Mouse (Mus musculus): ENCODE measurements around the gene Hip1r.
A peak's percentile ranks its signal among the peaks of the same experiment; 100 is the strongest.

The Hip1r gene

GRCm38 (mm10) chr5:124017941-124018340, 44.5 kb downstream of the Hip1r start:
- no peak for DNase-seq (ENCODE audit: low read depth)

DNA sequence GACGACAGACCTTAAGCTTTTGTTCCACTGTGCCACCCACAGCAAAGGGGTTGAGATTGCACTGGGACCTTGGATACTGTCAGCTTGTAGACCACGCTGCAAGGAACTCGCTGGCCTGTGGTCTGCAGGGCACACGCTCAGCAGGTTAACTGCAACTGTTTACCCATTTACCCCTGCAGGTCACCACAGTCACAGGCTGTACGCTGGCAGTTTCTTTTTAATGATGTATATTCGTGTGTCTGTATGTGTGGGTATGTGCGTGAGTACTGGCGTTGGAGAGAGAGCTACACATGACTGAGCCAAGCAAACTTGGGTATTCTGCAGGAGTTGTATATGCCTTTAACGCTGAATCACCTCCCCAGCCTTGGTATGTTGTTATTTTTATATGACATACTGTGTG, 45.2 kb downstream of the Hip1r start:
- no peak for DNase-seq (ENCODE audit: low read depth)

- DNase-seq (ENCODE audit: low read depth): peak; percentile 79
These were observed 46.2 kb downstream of the Hip1r start for GRCm38 (mm10) chr5:124019348-124020216.

DNA sequence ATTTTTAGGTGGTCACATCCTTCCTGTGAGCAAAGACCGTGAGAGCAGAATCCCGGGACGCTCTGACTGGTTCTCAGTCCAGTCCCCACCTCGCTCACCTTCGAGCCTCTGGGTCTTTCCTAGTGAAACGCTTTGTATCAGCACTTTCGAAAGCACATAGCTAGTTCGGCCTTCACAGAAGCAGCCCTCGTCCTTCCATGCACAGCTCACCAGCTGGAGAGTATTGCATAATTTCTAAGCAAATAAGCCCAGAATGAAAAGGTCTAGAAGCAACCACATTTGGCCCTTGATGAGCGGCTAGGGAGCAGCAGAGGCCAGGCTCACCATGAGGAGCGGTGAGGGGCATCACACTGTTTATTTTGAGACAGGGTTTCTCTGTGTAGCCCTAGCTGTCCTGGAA, 47.7 kb downstream of the Hip1r start:
- no peak for DNase-seq (ENCODE audit: low read depth)

DNA sequence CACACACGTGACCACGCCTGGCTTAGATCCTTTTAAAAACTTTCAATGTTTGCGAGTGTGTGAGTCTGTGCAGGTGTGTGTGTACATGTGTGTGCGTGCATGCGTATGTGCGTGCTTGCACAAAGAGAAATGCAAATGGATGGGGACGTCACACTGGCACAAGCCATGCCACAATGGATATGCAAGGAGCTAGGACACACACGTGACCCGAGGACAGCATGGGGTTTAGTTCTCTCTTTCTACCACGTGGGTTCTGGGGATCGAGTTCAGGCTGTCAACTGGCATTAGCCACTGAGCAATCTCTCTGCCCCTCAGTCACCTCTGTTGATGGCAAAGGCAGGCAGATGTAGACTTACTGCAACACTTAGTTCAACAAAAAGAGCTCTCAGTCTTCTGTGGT, 48.3 kb downstream of the Hip1r start:
- DNase-seq (ENCODE audit: low read depth): no peak

DNA sequence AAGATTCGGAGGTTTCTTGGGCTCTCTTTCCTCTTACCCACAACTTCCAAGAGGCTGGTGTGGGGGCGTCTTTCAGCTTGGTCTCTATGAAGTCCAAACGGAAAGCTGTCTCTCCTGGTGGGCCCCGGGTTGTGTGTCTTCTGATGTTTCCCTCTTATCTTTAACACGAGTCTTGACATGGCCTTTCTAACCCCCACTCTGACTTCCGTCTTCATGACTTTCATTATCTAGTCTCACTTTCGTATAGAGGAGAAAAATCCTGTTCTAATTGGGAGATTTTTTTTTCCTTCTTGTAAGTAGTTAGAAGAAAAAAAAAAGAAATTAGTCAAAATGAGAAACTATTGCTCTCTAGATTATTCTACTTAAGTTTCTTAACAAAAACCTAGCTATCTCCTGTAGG, 48.9 kb downstream of the Hip1r start:
- no peak for DNase-seq (ENCODE audit: low read depth)

DNA sequence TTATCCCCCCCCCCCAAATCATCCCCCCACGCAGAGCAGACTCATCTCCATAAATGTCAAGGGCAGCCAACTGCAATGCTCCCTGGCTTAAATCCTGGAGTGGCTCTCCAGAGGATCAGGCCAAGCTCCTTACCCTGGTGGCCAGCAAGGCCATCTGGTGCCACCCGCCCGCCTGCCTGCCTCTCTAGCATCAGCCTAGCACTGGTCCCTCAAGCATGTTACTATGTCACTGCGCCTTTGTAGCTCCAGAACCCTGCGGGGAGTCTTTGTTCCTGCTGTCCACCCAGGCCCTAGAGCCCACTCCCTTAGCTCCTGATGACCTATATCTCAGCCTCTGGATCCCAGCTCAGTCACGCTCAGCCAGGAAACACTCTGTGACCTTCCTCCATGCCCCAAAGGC, 51.2 kb downstream of the Hip1r start:
- no peak for DNase-seq (ENCODE audit: low read depth)

GRCm38 (mm10) chr5:124025146-124025545, 51.7 kb downstream of the Hip1r start:
- no peak for DNase-seq (ENCODE audit: low read depth)

DNA sequence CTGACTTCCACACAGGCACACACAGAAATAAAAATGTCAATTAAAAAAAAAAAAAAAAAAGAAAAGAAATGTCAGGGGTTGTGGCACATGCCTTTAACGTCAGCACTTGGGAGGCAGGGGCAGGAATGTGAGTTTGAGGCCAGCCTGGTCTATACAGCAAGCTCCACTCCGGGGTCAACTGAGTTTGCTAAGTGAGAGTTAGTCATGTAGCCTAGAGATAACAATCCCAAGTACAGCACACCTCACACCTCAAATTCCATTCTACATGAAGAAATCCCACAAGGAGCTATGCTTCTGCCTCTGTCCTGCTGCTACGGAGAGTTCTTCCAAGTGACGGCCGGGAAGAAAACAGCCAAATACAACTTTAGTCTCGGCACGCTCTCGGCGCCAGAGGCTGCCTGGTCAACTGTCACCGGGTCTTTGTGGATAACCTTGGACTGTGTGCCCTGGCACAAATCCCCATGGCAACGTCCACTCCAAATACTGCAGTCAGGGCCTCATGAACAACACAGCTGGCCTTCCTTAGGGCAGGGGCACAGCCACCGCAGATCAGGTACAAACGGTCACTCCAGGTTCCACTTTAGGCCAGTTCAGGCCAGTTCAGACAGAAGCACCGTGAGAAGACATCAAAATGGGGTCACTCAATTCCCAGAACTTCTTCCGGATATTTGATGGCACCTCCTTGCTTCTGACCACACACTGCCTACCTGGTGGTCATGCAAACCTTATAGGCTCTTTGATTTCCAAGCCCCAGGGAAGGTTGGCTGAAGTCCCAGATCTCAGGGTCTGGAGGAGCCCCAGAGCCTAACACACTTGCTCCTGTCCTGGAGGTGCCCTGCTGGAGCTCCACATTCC, 52.4 kb downstream of the Hip1r start:
- DNase-seq (ENCODE audit: low read depth): no peak

GRCm38 (mm10) chr5:124026568-124026967, 53.1 kb downstream of the Hip1r start:
- DNase-seq (ENCODE audit: low read depth): no peak

GRCm38 (mm10) chr5:124027702-124028470, 54.5 kb downstream of the Hip1r start:
- no peak for DNase-seq (ENCODE audit: low read depth)

DNA sequence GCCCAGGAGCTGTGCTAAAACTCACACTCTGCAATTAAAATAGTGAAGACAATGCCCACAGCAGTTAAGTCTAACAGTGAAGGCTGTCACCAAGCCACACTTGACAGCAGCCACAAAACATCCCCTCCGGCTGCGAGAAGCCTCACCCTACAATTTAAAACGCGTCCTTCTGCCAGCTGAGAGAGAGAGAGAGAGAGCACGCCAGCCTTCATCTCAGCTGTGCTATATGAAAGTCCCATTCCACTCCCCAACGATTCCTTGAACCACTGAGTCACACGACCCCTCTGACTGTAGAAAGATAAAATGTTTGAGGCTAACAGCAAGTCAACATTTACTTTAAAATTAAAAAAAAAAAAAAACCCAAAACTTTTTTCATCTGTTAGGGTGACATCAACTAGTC, 55.3 kb downstream of the Hip1r start:
- DNase-seq (ENCODE audit: low read depth): no peak

- DNase-seq (ENCODE audit: low read depth): peak; percentile 50
These were observed 56.0 kb downstream of the Hip1r start for GRCm38 (mm10) chr5:124029220-124030035.

DNA sequence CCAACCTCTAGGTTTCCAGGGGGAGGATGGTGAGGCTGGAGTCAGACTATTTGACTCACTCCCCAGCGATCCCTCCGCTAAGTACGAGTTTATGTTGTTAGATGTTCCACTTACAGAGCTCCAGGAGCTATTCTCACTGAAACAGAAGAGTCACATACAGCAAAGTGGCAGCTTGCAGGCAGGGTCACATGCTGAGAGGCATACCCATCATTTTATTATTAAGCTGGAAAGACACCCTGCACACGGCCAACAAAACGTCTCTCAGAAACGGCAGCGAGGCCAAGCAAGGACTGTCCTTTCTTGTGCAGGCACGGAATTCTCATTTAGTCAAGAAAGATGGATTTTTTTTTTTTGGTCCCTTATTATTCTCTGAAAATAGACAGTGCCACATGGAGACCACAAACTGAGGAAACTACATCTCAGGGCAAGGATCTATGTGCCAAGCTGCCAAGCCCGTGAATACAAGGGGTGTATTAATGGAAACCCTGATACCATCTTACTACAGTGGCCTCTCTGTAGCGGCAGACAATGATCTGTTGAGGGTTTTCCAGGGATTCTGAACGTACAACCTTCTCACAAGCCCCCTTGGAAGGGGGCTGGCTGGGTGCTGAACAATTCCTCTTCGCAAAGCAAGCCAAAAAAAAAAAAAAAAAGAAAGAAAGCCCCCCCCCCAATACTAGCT, 57.1 kb downstream of the Hip1r start:
- DNase-seq (ENCODE audit: low read depth): peak; percentile 63

- DNase-seq (ENCODE audit: low read depth): peak; percentile 59
These were observed 57.9 kb downstream of the Hip1r start for GRCm38 (mm10) chr5:124031068-124031955.

- peak; percentile 97 for DNase-seq (ENCODE audit: low read depth)
These were observed 58.6 kb downstream of the Hip1r start, which contains the start of gene Vps37b for GRCm38 (mm10) chr5:124032001-124032508. Gene Vps37b (minus strand): TSS chr5:124032270.

GRCm38 (mm10) chr5:124034471-124034870, 61.0 kb downstream of the Hip1r start:
- DNase-seq (ENCODE audit: low read depth): no peak

DNA sequence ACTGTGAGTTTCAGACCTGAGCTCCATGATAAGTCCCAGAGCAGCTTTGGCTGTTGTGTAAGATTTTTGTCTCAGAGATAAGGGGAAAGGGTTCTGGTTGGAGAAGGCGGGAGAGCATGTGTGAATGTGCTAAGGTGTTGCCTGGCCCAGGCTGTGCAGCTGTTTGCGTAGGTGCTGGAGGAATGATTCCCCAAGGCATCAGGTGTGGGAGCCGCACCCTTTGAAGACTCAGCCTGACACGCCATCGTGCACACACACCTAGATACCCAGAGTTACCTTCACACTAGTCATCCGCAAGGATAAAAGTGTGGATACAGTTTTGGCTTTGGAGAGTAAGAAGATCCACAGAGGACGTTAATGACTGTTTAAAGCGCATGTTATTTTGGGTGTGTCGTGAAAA, 62.0 kb downstream of the Hip1r start:
- no peak for DNase-seq (ENCODE audit: low read depth)

DNA sequence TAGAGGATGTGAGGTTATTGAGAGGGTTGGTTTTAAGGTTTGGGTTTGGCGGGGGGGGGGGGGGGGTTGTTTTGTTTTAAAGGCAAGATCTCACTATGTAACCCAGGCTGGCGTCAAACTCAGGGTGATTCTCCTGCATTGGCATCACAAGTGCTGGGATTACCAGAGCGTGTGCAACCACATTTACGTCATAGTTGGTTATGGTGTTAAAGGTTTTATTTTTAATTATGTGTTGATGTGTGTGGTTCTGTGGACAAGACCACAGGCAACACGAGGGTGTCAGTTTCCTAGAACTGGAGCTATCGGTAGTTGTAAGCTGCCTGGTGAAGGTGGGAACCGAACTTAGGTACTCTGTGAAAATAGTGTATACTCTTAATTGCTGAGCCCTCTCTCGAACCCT, 62.4 kb downstream of the Hip1r start:
- no peak for DNase-seq (ENCODE audit: low read depth)

- no peak for DNase-seq (ENCODE audit: low read depth)
These were observed 62.9 kb downstream of the Hip1r start for GRCm38 (mm10) chr5:124036341-124036740.
